In the genomic region with DNA sequence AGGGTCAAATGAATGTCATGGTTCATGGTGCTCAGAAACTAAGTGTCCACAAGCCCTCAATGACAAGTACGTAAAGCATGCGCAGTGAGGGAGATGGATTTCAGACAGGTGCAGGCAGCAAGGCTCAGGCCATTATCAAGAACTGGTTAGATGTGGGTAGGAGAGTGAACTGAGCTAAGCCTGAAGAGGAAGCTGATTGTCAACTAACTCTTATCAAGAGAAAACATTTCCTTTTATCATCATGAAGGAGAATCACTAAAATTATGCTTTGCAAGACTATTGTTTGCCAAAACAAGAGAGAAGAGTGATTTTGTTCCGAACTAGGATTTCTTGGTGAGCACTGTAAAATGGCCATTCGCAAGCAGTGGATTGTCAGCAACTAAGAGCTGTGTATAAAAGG, we compare ENCODE assay signal across 28 mouse cellular contexts.
"Had no signal": no experiment of that assay in that cellular context is flagged by ENCODE, and none has a peak within 500 bp of the region (broad histone marks: within the 10 kb centered on the region; RNA-seq: fewer than 3 reads in every experiment).

No protein-coding gene starts in this region.

- H3K4me1 ChIP-seq: embryonic facial prominence, embryonic 10.5 days; embryonic facial prominence, embryonic 12.5 days; embryonic facial prominence, embryonic 13.5 days; embryonic facial prominence, embryonic 15.5 days; forebrain, embryonic 10.5 days; forebrain, embryonic 12.5 days; forebrain, embryonic 13.5 days; forebrain, embryonic 15.5 days; heart, embryonic 10.5 days had no signal

- H3K27me3 ChIP-seq: embryonic facial prominence, embryonic 12.5 days; embryonic facial prominence, embryonic 13.5 days; embryonic facial prominence, embryonic 15.5 days; forebrain, embryonic 12.5 days; forebrain, embryonic 13.5 days; forebrain, embryonic 15.5 days had no signal

- H3K9ac ChIP-seq: embryonic facial prominence, embryonic 12.5 days; embryonic facial prominence, embryonic 13.5 days; embryonic facial prominence, embryonic 15.5 days; forebrain, embryonic 12.5 days; forebrain, embryonic 13.5 days; forebrain, embryonic 15.5 days; forebrain, postnatal 0 days had no signal

- H3K36me3 ChIP-seq: embryonic facial prominence, embryonic 10.5 days; embryonic facial prominence, embryonic 12.5 days; embryonic facial prominence, embryonic 13.5 days; embryonic facial prominence, embryonic 15.5 days; forebrain, embryonic 10.5 days; forebrain, embryonic 12.5 days; forebrain, embryonic 15.5 days; heart, embryonic 10.5 days had no signal

- H3K9me3 ChIP-seq: embryonic facial prominence, embryonic 10.5 days; embryonic facial prominence, embryonic 12.5 days; embryonic facial prominence, embryonic 13.5 days; embryonic facial prominence, embryonic 15.5 days; forebrain, embryonic 10.5 days; forebrain, embryonic 12.5 days; forebrain, embryonic 13.5 days; forebrain, embryonic 15.5 days; heart, embryonic 10.5 days had no signal

- DNase-seq: cerebellum, adult 8-10 months; cerebellum, adult 9-10 months; cerebellum, adult 9-11 months; cerebellum, postnatal 10 days; cerebellum, postnatal 14 days; cerebellum, postnatal 25 days; cerebellum, postnatal 36 days; forebrain, postnatal 0 days; gastrocnemius, adult 2 months; gastrocnemius, postnatal 10 days; gastrocnemius, postnatal 14 days; gastrocnemius, postnatal 25 days; gastrocnemius, postnatal 36 days; heart, adult 11 months; heart, adult 18-20 months; heart, adult 2 months had no signal

- H3K27ac ChIP-seq: embryonic facial prominence, embryonic 10.5 days; embryonic facial prominence, embryonic 12.5 days; embryonic facial prominence, embryonic 13.5 days; embryonic facial prominence, embryonic 15.5 days; forebrain, embryonic 10.5 days; forebrain, embryonic 12.5 days; forebrain, embryonic 13.5 days; forebrain, embryonic 15.5 days; gastrocnemius, adult 2 months; heart, adult 2 months; heart, embryonic 10.5 days had no signal

- H3K4me2 ChIP-seq: embryonic facial prominence, embryonic 12.5 days; embryonic facial prominence, embryonic 13.5 days; embryonic facial prominence, embryonic 15.5 days; forebrain, embryonic 12.5 days; forebrain, embryonic 13.5 days; forebrain, embryonic 15.5 days had no signal

- H3K4me3 ChIP-seq: embryonic facial prominence, embryonic 10.5 days; embryonic facial prominence, embryonic 12.5 days; embryonic facial prominence, embryonic 13.5 days; embryonic facial prominence, embryonic 15.5 days; erythroblast, embryonic 14.5 days; forebrain, embryonic 10.5 days; forebrain, embryonic 12.5 days; forebrain, embryonic 13.5 days; forebrain, embryonic 15.5 days; gastrocnemius, adult 2 months; heart, adult 2 months; heart, embryonic 10.5 days had no signal

- ATAC-seq: forebrain, embryonic 13.5 days; forebrain, embryonic 14.5 days; forebrain, embryonic 15.5 days; forebrain, embryonic 16.5 days; forebrain, postnatal 0 days had no signal
